Comparison of ENCODE assay signal across 16 mouse cellular contexts in genomic region chr3:89624001-89624400, GRCm38 (mm10).
A peak's percentile ranks its signal among the peaks of the same experiment; 100 is the strongest.
DNase-seq lines count a peak whose midpoint lies in the region; ATAC-seq lines count a peak whose summit lies in the region.
"Had no signal": no experiment of that assay in that cellular context is flagged by ENCODE, and none has a peak within 500 bp of the region (broad histone marks: within the 10 kb centered on the region; RNA-seq: fewer than 3 reads in every experiment).

No protein-coding gene starts in this region.

- no peaks in the 10 kb centered on the region for H3K27me3 ChIP-seq in hindbrain, embryonic 10.5 days (ENCODE audit: insufficient read depth, poor library complexity, severe bottlenecking)
- no peaks in the 10 kb centered on the region for H3K27me3 ChIP-seq in hindbrain, embryonic 11.5 days (ENCODE audit: control insufficient read depth, insufficient read depth, low read length)
- no peaks in the 10 kb centered on the region for H3K27me3 ChIP-seq in forebrain, embryonic 15.5 days
- no peaks in the 10 kb centered on the region for H3K27me3 ChIP-seq in midbrain, embryonic 14.5 days (ENCODE audit: control insufficient read depth, insufficient read depth, low read length)
- H3K27me3 ChIP-seq: embryonic facial prominence, embryonic 15.5 days had no signal

- no peak for ATAC-seq in hindbrain, embryonic 11.5 days (ENCODE audit: low FRiP score)
- ATAC-seq in forebrain, embryonic 15.5 days (replicated peaks): no peak
- no peak for ATAC-seq in midbrain, embryonic 14.5 days (ENCODE audit: low FRiP score, low TSS enrichment)
- ATAC-seq: inflammation-experienced regulatory T-cells, adult 6 months; liver, postnatal 0 days had no signal

- H3K4me3 ChIP-seq in hindbrain, embryonic 10.5 days: no peak overlapping the region
- H3K4me3 ChIP-seq in hindbrain, embryonic 11.5 days (ENCODE audit: low read depth, low read length): no peak overlapping the region
- no peak overlapping the region for H3K4me3 ChIP-seq in forebrain, embryonic 15.5 days
- H3K4me3 ChIP-seq in midbrain, embryonic 14.5 days (replicated peaks; ENCODE audit: low read depth, low read length): no peak overlapping the region
- H3K4me3 ChIP-seq: embryonic facial prominence, embryonic 15.5 days had no signal

- H3K36me3 ChIP-seq in hindbrain, embryonic 10.5 days: no peaks in the 10 kb centered on the region
- no peaks in the 10 kb centered on the region for H3K36me3 ChIP-seq in hindbrain, embryonic 11.5 days (ENCODE audit: control insufficient read depth, insufficient read depth, low read length)
- no peaks in the 10 kb centered on the region for H3K36me3 ChIP-seq in forebrain, embryonic 15.5 days
- no peaks in the 10 kb centered on the region for H3K36me3 ChIP-seq in midbrain, embryonic 14.5 days (ENCODE audit: control insufficient read depth, insufficient read depth, low read length)
- H3K36me3 ChIP-seq: embryonic facial prominence, embryonic 15.5 days had no signal

- DNase-seq in hindbrain, embryonic 10.5 days (ENCODE audit: low spot score): no peak
- no peak for DNase-seq in hindbrain, embryonic 11.5 days (ENCODE audit: low spot score)
- peak; percentile 37 to 48 for DNase-seq in adrenal gland, postnatal 36 days
- no peak for DNase-seq in midbrain, embryonic 14.5 days
- no peak for DNase-seq in right cerebral cortex, postnatal 14 days
- DNase-seq in gastrocnemius, adult 18-20 months (ENCODE audit: low spot score): no peak
- DNase-seq: cerebellum, adult 9-10 months; heart, postnatal 10 days; kidney, adult 9 months; liver; liver, postnatal 0 days; retina, postnatal 1 day; thymus, postnatal 36 days had no signal

- no peak overlapping the region for H3K4me2 ChIP-seq in hindbrain, embryonic 11.5 days (replicated peaks; ENCODE audit: low read depth, low read length)
- H3K4me2 ChIP-seq in forebrain, embryonic 15.5 days (replicated peaks): no peak overlapping the region
- no peak overlapping the region for H3K4me2 ChIP-seq in midbrain, embryonic 14.5 days (ENCODE audit: low read length)
- H3K4me2 ChIP-seq: embryonic facial prominence, embryonic 15.5 days had no signal

- 56% methylated on average over 6 of the region's 6 CpGs for WGBS in hindbrain, embryonic 10.5 days
- 60% methylated on average over 6 of the region's 6 CpGs for WGBS in hindbrain, embryonic 11.5 days
- WGBS in forebrain, embryonic 15.5 days: 62% methylated on average over 6 of the region's 6 CpGs
- 69% methylated on average over 6 of the region's 6 CpGs for WGBS in midbrain, embryonic 14.5 days

- no peak overlapping the region for H3K9ac ChIP-seq in hindbrain, embryonic 11.5 days (ENCODE audit: low read depth, low read length)
- H3K9ac ChIP-seq in forebrain, embryonic 15.5 days (replicated peaks): no peak overlapping the region
- no peak overlapping the region for H3K9ac ChIP-seq in midbrain, embryonic 14.5 days (replicated peaks; ENCODE audit: low read length)
- H3K9ac ChIP-seq: embryonic facial prominence, embryonic 15.5 days; liver, postnatal 0 days had no signal

- H3K9me3 ChIP-seq in hindbrain, embryonic 10.5 days: no peaks in the 10 kb centered on the region
- no peaks in the 10 kb centered on the region for H3K9me3 ChIP-seq in hindbrain, embryonic 11.5 days (ENCODE audit: control insufficient read depth, low read length)
- no peaks in the 10 kb centered on the region for H3K9me3 ChIP-seq in forebrain, embryonic 15.5 days
- no peaks in the 10 kb centered on the region for H3K9me3 ChIP-seq in midbrain, embryonic 14.5 days (ENCODE audit: control insufficient read depth, low read length)
- H3K9me3 ChIP-seq: embryonic facial prominence, embryonic 15.5 days had no signal

- H3K27ac ChIP-seq in hindbrain, embryonic 10.5 days: peak overlapping the region; percentile 82
- H3K27ac ChIP-seq in hindbrain, embryonic 11.5 days (ENCODE audit: low read depth, low read length): no peak overlapping the region
- H3K27ac ChIP-seq in forebrain, embryonic 15.5 days (replicated peaks): peak overlapping the region; percentile 89
- H3K27ac ChIP-seq in midbrain, embryonic 14.5 days (replicated peaks; ENCODE audit: low read depth, low read length): 0 out of 2 replicates have a peak overlapping the region, but pooled peaks have one; percentile 45
- H3K27ac ChIP-seq: embryonic facial prominence, embryonic 15.5 days had no signal

- peaks cover 72% of the 10 kb centered on the region for H3K4me1 ChIP-seq in hindbrain, embryonic 10.5 days (replicated peaks)
- no peaks in the 10 kb centered on the region; the same call in none of the 2 replicates for H3K4me1 ChIP-seq in hindbrain, embryonic 11.5 days (replicated peaks; ENCODE audit: control insufficient read depth, insufficient read depth, low read length)
- peaks cover 48% of the 10 kb centered on the region for H3K4me1 ChIP-seq in forebrain, embryonic 15.5 days
- H3K4me1 ChIP-seq in midbrain, embryonic 14.5 days (ENCODE audit: control insufficient read depth, insufficient read depth, low read length): peaks cover 41% of the 10 kb centered on the region
- H3K4me1 ChIP-seq: embryonic facial prominence, embryonic 15.5 days had no signal

Comparison
In these comparisons a context has a peak if more than half of its experiments do, and no peak if none do; other contexts are left out.
1. DNase-seq: peak in adrenal gland, postnatal 36 days (2 of 2); none in hindbrain, embryonic 10.5 days (single experiment), hindbrain, embryonic 11.5 days (single experiment), midbrain, embryonic 14.5 days (single experiment), right cerebral cortex, postnatal 14 days (single experiment) and gastrocnemius, adult 18-20 months (single experiment).